Mouse (Mus musculus): Measurements from ENCODE around the gene Kdm4c. TPM values are rescaled to one million over a fixed set of nuclear protein-coding genes. Genes with fewer than 3 reads are reported as not detected.

Gene Kdm4c
- polyA plus RNA-seq, 1 experiment = 1.7 TPM

DNA sequence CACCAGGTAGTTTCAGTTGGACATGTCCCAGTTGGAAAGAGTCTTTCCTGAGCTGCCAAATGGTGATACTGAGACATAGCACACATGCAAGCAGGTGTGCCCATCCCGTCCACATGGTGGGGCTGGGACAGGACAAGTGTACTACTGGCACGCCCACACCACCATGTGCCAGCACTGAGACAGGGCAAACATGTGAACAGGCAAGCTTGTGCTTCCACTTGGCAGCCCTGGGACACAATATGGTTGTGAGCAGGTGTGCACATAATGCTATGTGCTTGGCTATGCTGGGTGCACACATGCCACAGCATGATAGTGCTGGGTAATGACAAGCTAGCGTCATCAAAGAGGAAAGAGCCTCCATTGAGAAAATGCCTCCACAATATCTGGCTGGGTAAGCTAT is 8.8 kb upstream of the Kdm4c start:
- WGBS = 88% methylated on average over 3 of the region's 3 CpGs
- no peaks in the 10 kb centered on the region for H3K36me3 ChIP-seq (ENCODE audit: control insufficient read depth, insufficient read depth, low read length)
- no peaks in the 10 kb centered on the region for H3K27me3 ChIP-seq (ENCODE audit: control insufficient read depth, insufficient read depth, low read length)
- no peak for TF ChIP-seq CTCF (IDR thresholded peaks at IDR 0.05; ENCODE audit: extremely low read depth, insufficient read depth, insufficient read length, insufficient replicate concordance)
- TF ChIP-seq POLR2A (IDR thresholded peaks at IDR 0.05; ENCODE audit: low read depth, low read length) = no peak
- H3K4me1 ChIP-seq (ENCODE audit: control insufficient read depth, insufficient read depth, insufficient read length) = no peaks in the 10 kb centered on the region
- H3K4me3 ChIP-seq (ENCODE audit: extremely low read depth, insufficient read depth, insufficient read length) = no peak overlapping the region
- DNase-seq (ENCODE audit: low read depth in 1 of 2, low spot score in 2 of 2) = no peak
- H3K27ac ChIP-seq (ENCODE audit: insufficient read depth, low read length) = no peak overlapping the region

DNA sequence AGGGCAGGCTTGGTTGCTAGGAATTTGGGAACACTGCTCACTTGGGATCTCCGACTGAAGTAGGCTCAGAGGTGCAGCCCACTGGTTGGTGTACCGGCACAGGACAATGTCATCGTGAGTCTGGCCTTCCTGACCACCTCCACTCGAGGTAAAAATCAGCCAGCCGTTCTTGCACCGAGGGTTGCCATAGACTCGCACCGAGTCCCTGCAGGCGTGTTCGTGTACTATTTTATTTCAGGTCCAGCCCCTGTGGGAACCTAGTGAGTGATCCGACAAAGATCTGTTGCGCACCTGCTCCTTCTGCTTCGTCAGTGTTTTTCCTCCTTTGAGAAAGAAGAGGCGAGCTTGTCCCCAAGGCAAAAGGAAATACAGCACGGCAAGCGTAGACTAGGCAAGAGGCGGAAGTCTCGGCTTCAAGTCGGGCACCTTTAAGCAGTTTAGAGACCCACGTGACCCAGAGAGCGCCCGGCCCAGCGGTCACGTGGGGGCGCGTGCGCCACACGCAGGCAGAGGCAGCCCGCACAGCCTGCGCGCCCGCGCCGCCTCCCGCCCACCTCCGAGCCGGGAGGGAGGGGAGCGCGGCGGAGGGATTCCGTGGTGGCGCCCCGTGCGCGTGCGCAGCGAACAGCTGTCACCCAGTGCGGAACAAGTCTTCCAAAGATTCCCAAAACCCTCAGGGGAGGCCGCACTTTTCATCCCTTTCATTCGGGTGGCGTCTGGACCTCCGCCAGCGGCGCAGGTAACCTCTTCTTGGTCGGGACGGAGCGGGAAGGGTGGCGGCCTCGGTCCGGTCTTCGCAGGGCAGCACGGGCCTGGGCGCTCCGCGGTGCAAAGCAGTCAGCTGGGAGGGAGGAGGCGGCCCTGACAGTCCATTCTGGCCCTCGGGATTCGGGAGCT is 9.3 kb downstream of the Kdm4c start:
- TF ChIP-seq CTCF (IDR thresholded peaks at IDR 0.05; ENCODE audit: extremely low read depth, insufficient read depth, insufficient read length, insufficient replicate concordance) = no peak
- TF ChIP-seq POLR2A (IDR thresholded peaks at IDR 0.05; ENCODE audit: low read depth, low read length) = peak; percentile 96
- under 1% methylated on average over 67 of the region's 68 CpGs for WGBS

DNA sequence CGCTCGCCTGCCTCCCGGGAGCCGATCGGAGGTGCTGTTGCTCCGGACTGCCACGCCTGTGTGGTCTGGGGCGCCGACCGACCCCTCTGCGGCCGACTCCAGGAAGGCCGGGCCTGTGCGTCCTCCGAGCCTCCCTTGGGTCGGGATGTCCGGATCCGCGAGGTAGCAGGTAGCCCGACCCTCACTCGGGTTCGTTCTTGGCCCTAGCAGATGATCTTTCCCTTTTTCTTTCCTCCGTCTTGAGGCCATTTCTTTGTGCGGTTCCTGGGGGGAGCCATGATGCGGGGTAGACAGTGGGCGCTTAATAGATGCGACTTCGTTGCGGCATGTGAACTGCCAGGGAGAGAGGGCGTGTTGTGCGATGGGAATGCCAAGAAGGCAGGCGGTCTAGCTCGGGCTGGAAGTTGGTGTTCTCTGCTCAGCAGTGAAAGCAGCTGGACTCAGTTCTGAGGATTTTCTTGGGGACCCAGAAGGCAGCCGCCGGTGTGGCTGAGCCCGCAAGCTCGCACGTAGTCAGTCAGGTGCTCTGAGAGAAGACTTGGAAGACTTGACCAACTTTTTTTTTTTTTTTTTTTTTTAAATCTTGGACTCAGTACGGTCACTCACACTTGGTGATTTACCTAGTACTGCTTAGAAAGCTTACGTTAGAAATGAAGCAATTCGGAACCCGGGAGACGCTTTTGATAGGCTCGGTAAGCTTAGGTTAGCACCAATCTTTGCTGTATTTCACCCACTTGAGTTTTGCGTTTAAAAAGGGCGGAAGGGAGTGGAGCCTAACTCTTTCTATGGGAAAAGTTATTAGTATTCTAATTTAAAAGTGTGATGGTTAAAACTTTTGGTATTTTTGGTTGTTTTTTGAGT is 10.2 kb downstream of the Kdm4c start:
- Histone ChIP-seq H3K36me3 (ENCODE audit: control insufficient read depth, insufficient read depth, low read length) (no peaks in the 10 kb centered on the region), H3K27me3 (ENCODE audit: control insufficient read depth, insufficient read depth, low read length) (no peaks in the 10 kb centered on the region), H3K4me3 (ENCODE audit: extremely low read depth, insufficient read depth, insufficient read length) (peak overlapping the region; percentile 85), H3K4me1 (ENCODE audit: control insufficient read depth, insufficient read depth, insufficient read length) (peaks cover 2% of the 10 kb centered on the region; the same call in 1 of the 2 replicates), H3K27ac (ENCODE audit: insufficient read depth, low read length) (peak overlapping the region; percentile 71)
- 3% methylated on average over 46 of the region's 46 CpGs for WGBS
- DNase-seq (ENCODE audit: low read depth in 1 of 2, low spot score in 2 of 2) = peak; percentile 9 to 19
- TF ChIP-seq CTCF (IDR thresholded peaks at IDR 0.05; ENCODE audit: extremely low read depth, insufficient read depth, insufficient read length, insufficient replicate concordance) (no peak), POLR2A (IDR thresholded peaks at IDR 0.05; ENCODE audit: low read depth, low read length) (no peak)

More for the DNA sequence above, 9.3 kb downstream of the Kdm4c start:
- Histone ChIP-seq H3K4me1 (ENCODE audit: control insufficient read depth, insufficient read depth, insufficient read length) (peaks cover 2% of the 10 kb centered on the region; the same call in 1 of the 2 replicates), H3K4me3 (ENCODE audit: extremely low read depth, insufficient read depth, insufficient read length) (peak overlapping the region; percentile 85), H3K27me3 (ENCODE audit: control insufficient read depth, insufficient read depth, low read length) (no peaks in the 10 kb centered on the region), H3K27ac (ENCODE audit: insufficient read depth, low read length) (peak overlapping the region; percentile 71), H3K36me3 (ENCODE audit: control insufficient read depth, insufficient read depth, low read length) (no peaks in the 10 kb centered on the region)
- DNase-seq (ENCODE audit: low read depth in 1 of 2, low spot score in 2 of 2) = peak; percentile 93 to 96

DNA sequence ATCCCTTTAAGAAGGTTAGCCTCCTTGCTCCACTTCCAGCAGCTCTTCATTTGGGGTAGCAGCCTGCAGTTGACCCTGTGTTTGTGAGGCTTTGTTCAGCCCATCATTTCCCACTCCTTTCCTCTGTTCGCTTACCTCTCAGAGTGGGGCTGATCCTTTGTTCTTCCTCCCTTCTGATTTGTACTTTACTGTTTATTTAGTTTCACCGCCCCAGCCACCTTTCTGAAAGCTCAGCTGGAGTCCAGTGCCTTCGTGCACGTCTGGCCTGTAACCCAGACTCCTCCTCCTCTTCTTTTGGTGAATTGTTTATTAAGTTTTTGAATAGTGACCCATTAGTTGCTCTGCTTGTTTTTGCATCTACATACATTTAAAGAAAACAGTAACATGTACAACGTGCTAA is 15.6 kb downstream of the Kdm4c start:
- no peak overlapping the region for H3K4me3 ChIP-seq (ENCODE audit: extremely low read depth, insufficient read depth, insufficient read length)
- no peaks in the 10 kb centered on the region for H3K36me3 ChIP-seq (ENCODE audit: control insufficient read depth, insufficient read depth, low read length)
- no peaks in the 10 kb centered on the region for H3K27me3 ChIP-seq (ENCODE audit: control insufficient read depth, insufficient read depth, low read length)
- no peak overlapping the region for H3K27ac ChIP-seq (ENCODE audit: insufficient read depth, low read length)
- peaks cover 2% of the 10 kb centered on the region; the same call in 1 of the 2 replicates for H3K4me1 ChIP-seq (ENCODE audit: control insufficient read depth, insufficient read depth, insufficient read length)
- TF ChIP-seq POLR2A (IDR thresholded peaks at IDR 0.05; ENCODE audit: low read depth, low read length) (no peak), CTCF (IDR thresholded peaks at IDR 0.05; ENCODE audit: extremely low read depth, insufficient read depth, insufficient read length, insufficient replicate concordance) (no peak)
- 87% methylated on average over 5 of the region's 5 CpGs for WGBS
- no peak for DNase-seq (ENCODE audit: low read depth in 1 of 2, low spot score in 2 of 2)

DNA sequence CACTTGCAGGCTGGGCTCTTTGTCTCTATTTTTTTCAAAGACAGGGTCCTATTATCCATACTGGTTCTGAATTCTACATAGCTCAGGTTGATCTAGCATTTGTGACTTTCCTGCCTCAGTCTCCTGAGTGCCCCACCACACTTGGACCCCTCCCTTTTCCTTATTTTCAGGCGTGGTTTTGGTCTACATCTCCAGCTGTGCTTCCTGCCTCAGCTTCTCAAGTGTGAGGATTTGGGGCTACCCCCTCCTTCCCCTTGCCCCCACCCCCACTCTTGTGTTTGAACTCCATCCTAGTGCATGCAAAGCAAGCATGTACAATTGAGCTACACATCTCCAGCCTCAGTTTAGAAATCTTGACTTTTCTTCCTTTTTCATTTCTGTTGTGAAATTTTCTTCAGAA is 16.2 kb downstream of the Kdm4c start:
- H3K27ac ChIP-seq (ENCODE audit: insufficient read depth, low read length) = no peak overlapping the region
- DNase-seq (ENCODE audit: low read depth in 1 of 2, low spot score in 2 of 2) = no peak
- 20% methylated on average over 1 of the region's 1 CpGs for WGBS
- no peaks in the 10 kb centered on the region for H3K27me3 ChIP-seq (ENCODE audit: control insufficient read depth, insufficient read depth, low read length)
- H3K4me3 ChIP-seq (ENCODE audit: extremely low read depth, insufficient read depth, insufficient read length) = no peak overlapping the region
- no peak for TF ChIP-seq CTCF (IDR thresholded peaks at IDR 0.05; ENCODE audit: extremely low read depth, insufficient read depth, insufficient read length, insufficient replicate concordance)
- no peak for TF ChIP-seq POLR2A (IDR thresholded peaks at IDR 0.05; ENCODE audit: low read depth, low read length)
- H3K4me1 ChIP-seq (ENCODE audit: control insufficient read depth, insufficient read depth, insufficient read length) = no peaks in the 10 kb centered on the region; the same call in 1 of the 2 replicates
- no peaks in the 10 kb centered on the region for H3K36me3 ChIP-seq (ENCODE audit: control insufficient read depth, insufficient read depth, low read length)

DNA sequence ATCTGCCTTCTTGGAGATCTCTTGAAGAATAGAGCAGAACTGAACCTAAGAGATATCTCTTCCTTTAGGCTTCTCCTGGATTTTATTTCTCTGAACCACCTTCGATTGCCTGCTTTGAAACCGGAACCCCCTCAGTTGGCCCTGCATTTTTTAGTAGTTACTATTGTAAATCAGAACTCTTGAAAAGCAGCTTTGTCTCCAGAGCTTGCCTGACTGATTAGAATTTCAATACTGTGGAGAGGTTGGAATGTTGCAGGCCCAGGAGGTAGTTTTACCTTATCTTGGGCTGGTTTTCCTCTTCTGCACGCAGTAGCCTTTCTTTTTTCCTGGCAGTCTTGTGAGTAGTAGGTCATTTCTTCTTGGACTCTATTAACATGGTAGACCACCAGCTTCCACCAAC is 17.0 kb downstream of the Kdm4c start:
- DNase-seq (ENCODE audit: low read depth in 1 of 2, low spot score in 2 of 2) = no peak
- WGBS = 88% methylated on average over 3 of the region's 3 CpGs
- H3K36me3 ChIP-seq (ENCODE audit: control insufficient read depth, insufficient read depth, low read length) = no peaks in the 10 kb centered on the region
- no peaks in the 10 kb centered on the region for H3K27me3 ChIP-seq (ENCODE audit: control insufficient read depth, insufficient read depth, low read length)
- no peaks in the 10 kb centered on the region; the same call in 1 of the 2 replicates for H3K4me1 ChIP-seq (ENCODE audit: control insufficient read depth, insufficient read depth, insufficient read length)
- H3K27ac ChIP-seq (ENCODE audit: insufficient read depth, low read length) = no peak overlapping the region
- TF ChIP-seq POLR2A (IDR thresholded peaks at IDR 0.05; ENCODE audit: low read depth, low read length) (no peak), CTCF (IDR thresholded peaks at IDR 0.05; ENCODE audit: extremely low read depth, insufficient read depth, insufficient read length, insufficient replicate concordance) (no peak)
- no peak overlapping the region for H3K4me3 ChIP-seq (ENCODE audit: extremely low read depth, insufficient read depth, insufficient read length)

Measured in spleen, adult 2 months (tissue).